Comparison of ENCODE assay signal across 23 mouse cellular contexts in genomic region chr12:108741472-108741871, GRCm38 (mm10). TPM values are rescaled to one million over a fixed set of nuclear protein-coding genes. Genes with fewer than 3 reads are reported as not detected.
"Had no signal": no experiment of that assay in that cellular context is flagged by ENCODE, and none has a peak within 500 bp of the region (broad histone marks: within the 10 kb centered on the region; RNA-seq: fewer than 3 reads in every experiment).

No protein-coding gene starts in this region.

- H3K4me3 ChIP-seq: hindbrain, embryonic 13.5 days; hindbrain, embryonic 15.5 days; kidney, embryonic 15.5 days; limb, embryonic 13.5 days; limb, embryonic 15.5 days; liver, embryonic 12.5 days had no signal

- H3K9me3 ChIP-seq: hindbrain, embryonic 13.5 days; hindbrain, embryonic 15.5 days; kidney, embryonic 15.5 days; limb, embryonic 13.5 days; limb, embryonic 15.5 days; liver, embryonic 12.5 days had no signal

- DNase-seq: gastrocnemius, postnatal 14 days; gastrocnemius, postnatal 36 days; heart, adult 18-20 months; heart, postnatal 10 days; heart, postnatal 36 days; kidney, adult 11 months; kidney, adult 2 months; kidney, adult 9 months; kidney, postnatal 14 days; kidney, postnatal 36 days; layer of hippocampus, adult 9-11 months; layer of hippocampus, postnatal 36 days; left cerebral cortex, postnatal 4 days had no signal

- H3K4me1 ChIP-seq: hindbrain, embryonic 13.5 days; hindbrain, embryonic 15.5 days; kidney, embryonic 15.5 days; limb, embryonic 13.5 days; limb, embryonic 15.5 days; liver, embryonic 12.5 days had no signal

- H3K27ac ChIP-seq: hindbrain, embryonic 13.5 days; hindbrain, embryonic 15.5 days; hindbrain, postnatal 0 days; kidney, embryonic 15.5 days; kidney, postnatal 0 days; limb, embryonic 13.5 days; limb, embryonic 15.5 days; liver, embryonic 12.5 days; liver, embryonic 14.5 days had no signal

- H3K36me3 ChIP-seq: hindbrain, embryonic 13.5 days; hindbrain, embryonic 15.5 days; kidney, embryonic 15.5 days; limb, embryonic 13.5 days; limb, embryonic 15.5 days; liver, embryonic 12.5 days had no signal

- H3K27me3 ChIP-seq: hindbrain, embryonic 13.5 days; hindbrain, embryonic 15.5 days; kidney, embryonic 15.5 days; limb, embryonic 13.5 days; limb, embryonic 15.5 days; liver, embryonic 12.5 days had no signal

RNA-seq across cellular contexts. Expression of gene Degs2, which starts 39.4 kb away (rescaled TPM):
- total RNA-seq: hematopoietic stem cell, adult 5-6 weeks; left cerebral cortex, postnatal 4 days had no signal
